Mouse (Mus musculus): Measurements from ENCODE around the gene Itga5. TPM values are rescaled to one million over a fixed set of nuclear protein-coding genes. Genes with fewer than 3 reads are reported as not detected.

The Itga5 gene
- polyA plus RNA-seq, 1 experiment from 2014 or later = 36.2 TPM

DNA sequence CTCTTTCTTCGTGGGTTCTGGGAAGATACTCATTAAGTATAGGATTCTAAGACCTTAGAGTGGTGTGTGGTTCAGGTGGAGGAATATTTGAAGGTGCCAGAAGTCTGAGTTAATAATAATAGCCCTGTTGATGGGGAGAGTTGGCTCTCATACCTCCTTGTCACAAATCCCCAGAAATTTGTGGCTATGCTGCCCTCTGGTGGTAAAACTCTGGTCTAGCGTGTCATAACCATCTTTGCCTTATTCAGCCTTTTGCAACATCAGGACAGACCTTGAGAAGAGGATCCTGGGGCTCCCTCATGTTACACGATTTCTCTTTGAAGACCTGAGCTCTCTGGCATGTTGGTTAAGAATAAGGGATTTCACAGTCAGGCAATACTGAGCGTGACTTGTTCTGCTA, 24.1 kb downstream of the Itga5 start:
- WGBS = 20% methylated on average over 4 of the region's 4 CpGs
- TF ChIP-seq CTCF (IDR thresholded peaks at IDR 0.05; ENCODE audit: low read depth) (peak; percentile 91), EP300 (optimal IDR thresholded peaks at IDR 0.05) (no peak)
- peak; percentile 77 for DNase-seq (ENCODE audit: low spot score)
- Histone ChIP-seq H3K27ac (replicated peaks) (no peak overlapping the region), H3K4me1 (replicated peaks; ENCODE audit: control insufficient read depth, insufficient read depth) (no peaks in the 10 kb centered on the region), H3K9ac (ENCODE audit: low read length) (no peak overlapping the region), H3K36me3 (ENCODE audit: control insufficient read depth, insufficient read depth, low read length) (0 out of 2 replicates have a peak, but pooled peaks cover 5% of the 10 kb centered on the region), H3K4me3 (ENCODE audit: low read depth, low read length) (no peak overlapping the region), H3K27me3 (ENCODE audit: control insufficient read depth, insufficient read depth, low read length) (no peaks in the 10 kb centered on the region), H3K9me3 (ENCODE audit: control insufficient read depth, low read length) (no peaks in the 10 kb centered on the region), H3K4me2 (replicated peaks; ENCODE audit: low read depth) (no peak overlapping the region)
- no peak for ATAC-seq (ENCODE audit: low FRiP score, low TSS enrichment)

DNA sequence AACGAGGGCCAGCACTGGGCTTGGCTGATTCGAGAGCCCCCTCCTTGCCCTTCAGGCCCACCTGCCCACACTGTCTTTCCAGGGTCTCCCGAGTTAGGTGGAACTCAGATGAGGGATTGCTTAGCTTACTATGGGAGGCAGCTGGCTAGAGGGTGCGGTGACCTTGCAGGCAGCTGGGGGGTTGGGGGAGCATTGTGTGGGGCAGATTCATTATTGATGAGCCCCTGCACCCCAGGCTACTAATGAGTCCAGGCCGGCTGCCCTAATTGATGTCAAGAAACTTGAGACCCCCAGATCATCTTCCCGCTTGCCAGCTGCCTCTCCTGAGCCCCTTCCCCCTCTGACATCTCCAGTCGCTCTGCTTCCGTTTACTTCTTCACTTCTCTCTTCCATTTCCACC, 25.0 kb downstream of the Itga5 start:
- WGBS = 43% methylated on average over 8 of the region's 8 CpGs
- H3K9me3 ChIP-seq (ENCODE audit: control insufficient read depth, low read length) = no peaks in the 10 kb centered on the region
- ATAC-seq (ENCODE audit: low FRiP score, low TSS enrichment) = no peak

GRCm38 (mm10) chr15:103340786-103341185, 25.8 kb downstream of the Itga5 start:
- no peaks in the 10 kb centered on the region for H3K9me3 ChIP-seq (ENCODE audit: control insufficient read depth, low read length)
- ATAC-seq (ENCODE audit: low FRiP score, low TSS enrichment) (no peak), DNase-seq (ENCODE audit: low spot score) (no peak)
- 0 out of 2 replicates have a peak, but pooled peaks cover 5% of the 10 kb centered on the region for H3K36me3 ChIP-seq (ENCODE audit: control insufficient read depth, insufficient read depth, low read length)
- TF ChIP-seq EP300 (optimal IDR thresholded peaks at IDR 0.05) (no peak), CTCF (IDR thresholded peaks at IDR 0.05; ENCODE audit: low read depth) (peak; percentile 60)
- WGBS = 29% methylated on average over 4 of the region's 4 CpGs
- H3K9ac ChIP-seq (ENCODE audit: low read length) = no peak overlapping the region
- H3K4me2 ChIP-seq (replicated peaks; ENCODE audit: low read depth) = no peak overlapping the region
- no peak overlapping the region for H3K27ac ChIP-seq (replicated peaks)
- H3K4me3 ChIP-seq (ENCODE audit: low read depth, low read length) = peak overlapping the region; percentile 48; the same call in 1 of the 2 replicates
- H3K4me1 ChIP-seq (replicated peaks; ENCODE audit: control insufficient read depth, insufficient read depth) = no peaks in the 10 kb centered on the region
- H3K27me3 ChIP-seq (ENCODE audit: control insufficient read depth, insufficient read depth, low read length) = no peaks in the 10 kb centered on the region

More for the DNA sequence above, 25.0 kb downstream of the Itga5 start:
- H3K4me1 ChIP-seq (replicated peaks; ENCODE audit: control insufficient read depth, insufficient read depth) = no peaks in the 10 kb centered on the region
- TF ChIP-seq CTCF (IDR thresholded peaks at IDR 0.05; ENCODE audit: low read depth) (no peak), EP300 (optimal IDR thresholded peaks at IDR 0.05) (no peak)
- DNase-seq (ENCODE audit: low spot score) = no peak
- no peak overlapping the region for H3K4me3 ChIP-seq (ENCODE audit: low read depth, low read length)
- no peak overlapping the region for H3K27ac ChIP-seq (replicated peaks)
- H3K36me3 ChIP-seq (ENCODE audit: control insufficient read depth, insufficient read depth, low read length) = 0 out of 2 replicates have a peak, but pooled peaks cover 5% of the 10 kb centered on the region
- H3K27me3 ChIP-seq (ENCODE audit: control insufficient read depth, insufficient read depth, low read length) = no peaks in the 10 kb centered on the region
- no peak overlapping the region for H3K4me2 ChIP-seq (replicated peaks; ENCODE audit: low read depth)
- no peak overlapping the region for H3K9ac ChIP-seq (ENCODE audit: low read length)

- H3K36me3 ChIP-seq (ENCODE audit: control insufficient read depth, insufficient read depth, low read length) = 0 out of 2 replicates have a peak, but pooled peaks cover 5% of the 10 kb centered on the region
- WGBS = 0% methylated on average over 24 of the region's 26 CpGs
- H3K4me3 ChIP-seq (ENCODE audit: low read depth, low read length) = peak within 1 kb of the TSS; percentile 48
- ATAC-seq (ENCODE audit: low FRiP score, low TSS enrichment) (peak; percentile 47; the same call in 1 of the 2 replicates), DNase-seq (ENCODE audit: low spot score) (peak; percentile 67)
- H3K9ac ChIP-seq (ENCODE audit: low read length) = peak within 1 kb of the TSS; percentile 28
- H3K4me2 ChIP-seq (replicated peaks; ENCODE audit: low read depth) = peak within 1 kb of the TSS; percentile 62
- no peaks in the 10 kb centered on the region for H3K9me3 ChIP-seq (ENCODE audit: control insufficient read depth, low read length)
- H3K4me1 ChIP-seq (replicated peaks; ENCODE audit: control insufficient read depth, insufficient read depth) = no peaks in the 10 kb centered on the region
- H3K27ac ChIP-seq (replicated peaks) = no peak within 1 kb of the TSS; the same call in 1 of the 2 replicates
- H3K27me3 ChIP-seq (ENCODE audit: control insufficient read depth, insufficient read depth, low read length) = no peaks in the 10 kb centered on the region
- TF ChIP-seq CTCF (IDR thresholded peaks at IDR 0.05; ENCODE audit: low read depth) = peak; percentile 28; the same call in 1 of the 2 replicates
- no peak for TF ChIP-seq EP300 (optimal IDR thresholded peaks at IDR 0.05)
Measured at GRCm38 (mm10) chr15:103339961-103340337, 26.6 kb downstream of the Itga5 start, which contains the start of gene Zfp385a. Zfp385a (minus strand) TSS chr15:103340093.

DNA sequence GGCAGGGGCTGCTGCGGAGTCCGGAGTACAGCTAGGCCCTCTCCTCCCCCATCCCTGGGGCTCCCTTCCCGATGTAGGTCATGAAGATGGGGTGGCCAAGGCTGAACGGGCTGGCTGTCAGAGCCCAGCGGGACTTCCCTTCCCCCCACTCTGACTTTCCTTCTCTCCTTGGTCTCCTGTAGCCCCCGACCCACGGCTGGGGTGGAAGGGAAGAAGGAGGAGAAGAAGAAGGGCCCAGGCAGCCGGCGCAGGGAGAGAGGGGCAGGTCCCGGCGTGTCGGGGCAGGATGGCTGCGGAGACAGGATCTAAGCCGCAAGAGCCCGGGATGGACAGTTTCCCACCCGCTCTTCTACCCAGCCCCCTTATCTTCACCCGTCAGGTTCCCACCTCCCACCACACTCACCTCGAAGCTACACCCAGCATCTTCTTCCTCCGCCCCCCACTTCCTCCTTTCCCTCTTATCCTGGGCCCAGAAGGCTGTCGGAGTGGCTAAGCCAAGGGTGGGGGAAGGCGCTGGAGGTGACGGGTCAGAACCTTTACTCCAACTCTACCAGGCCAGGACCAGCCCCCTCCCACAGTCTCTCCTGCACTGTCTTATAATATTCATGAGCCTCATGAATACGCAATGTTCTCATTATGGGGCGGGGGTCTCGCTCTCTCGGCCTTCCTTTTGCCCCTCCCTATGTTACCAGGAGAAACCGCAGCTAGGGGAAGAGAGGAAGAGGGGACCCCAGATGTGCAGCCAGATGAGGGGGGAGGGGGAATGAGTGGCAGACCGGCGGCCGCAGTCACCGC, 27.2 kb downstream of the Itga5 start:
- Histone ChIP-seq H3K27me3 (ENCODE audit: control insufficient read depth, insufficient read depth, low read length) (no peaks in the 10 kb centered on the region), H3K4me3 (ENCODE audit: low read depth, low read length) (peak overlapping the region; percentile 48), H3K4me2 (replicated peaks; ENCODE audit: low read depth) (peak overlapping the region; percentile 62), H3K4me1 (replicated peaks; ENCODE audit: control insufficient read depth, insufficient read depth) (no peaks in the 10 kb centered on the region), H3K36me3 (ENCODE audit: control insufficient read depth, insufficient read depth, low read length) (0 out of 2 replicates have a peak, but pooled peaks cover 2% of the 10 kb centered on the region), H3K27ac (replicated peaks) (no peak overlapping the region; the same call in 1 of the 2 replicates), H3K9ac (ENCODE audit: low read length) (peak overlapping the region; percentile 28), H3K9me3 (ENCODE audit: control insufficient read depth, low read length) (no peaks in the 10 kb centered on the region)
- WGBS = 11% methylated on average over 28 of the region's 31 CpGs
- 0 out of 2 replicates have a peak, but pooled peaks have one; percentile 18 for ATAC-seq (ENCODE audit: low FRiP score, low TSS enrichment)
- DNase-seq (ENCODE audit: low spot score) = no peak
- TF ChIP-seq CTCF (IDR thresholded peaks at IDR 0.05; ENCODE audit: low read depth) (no peak), EP300 (optimal IDR thresholded peaks at IDR 0.05) (no peak)

GRCm38 (mm10) chr15:103338829-103339165, 27.8 kb downstream of the Itga5 start:
- ATAC-seq (ENCODE audit: low FRiP score, low TSS enrichment) = no peak
- no peak for TF ChIP-seq EP300 (optimal IDR thresholded peaks at IDR 0.05)
- no peak for TF ChIP-seq CTCF (IDR thresholded peaks at IDR 0.05; ENCODE audit: low read depth)
- H3K9me3 ChIP-seq (ENCODE audit: control insufficient read depth, low read length) = no peaks in the 10 kb centered on the region
- DNase-seq (ENCODE audit: low spot score) = no peak
- no peak overlapping the region for H3K27ac ChIP-seq (replicated peaks)
- no peaks in the 10 kb centered on the region for H3K27me3 ChIP-seq (ENCODE audit: control insufficient read depth, insufficient read depth, low read length)
- peaks cover 3% of the 10 kb centered on the region; the same call in 1 of the 2 replicates for H3K4me1 ChIP-seq (replicated peaks; ENCODE audit: control insufficient read depth, insufficient read depth)
- no peaks in the 10 kb centered on the region for H3K36me3 ChIP-seq (ENCODE audit: control insufficient read depth, insufficient read depth, low read length)
- peak overlapping the region; percentile 62 for H3K4me2 ChIP-seq (replicated peaks; ENCODE audit: low read depth)
- peak overlapping the region; percentile 48 for H3K4me3 ChIP-seq (ENCODE audit: low read depth, low read length)
- 51% methylated on average over 4 of the region's 4 CpGs for WGBS
- no peak overlapping the region for H3K9ac ChIP-seq (ENCODE audit: low read length)

Measured in stomach, postnatal 0 days (tissue).